Mouse (Mus musculus): ENCODE data around the gene Polrmt. TPM values are rescaled to one million over a fixed set of nuclear protein-coding genes. Genes with fewer than 3 reads are reported as not detected.

The Polrmt gene
- total RNA-seq, 1 experiment, result 109 TPM

- Histone ChIP-seq H3K9me3 (ENCODE audit: control insufficient read depth, insufficient read depth, low read depth, low read length) (no peaks in the 10 kb centered on the region), H3K4me3 (ENCODE audit: insufficient read depth in 1 of 2, low read depth in 1 of 2, low read length in 2 of 2, poor library complexity in 1 of 2, severe bottlenecking in 1 of 2) (no peak overlapping the region), H3K27ac (ENCODE audit: insufficient read depth, low read depth, low read length, poor library complexity, severe bottlenecking) (no peak overlapping the region), H3K4me1 (ENCODE audit: control insufficient read depth in 2 of 2, insufficient read depth in 2 of 2, low read length in 2 of 2, poor library complexity in 1 of 2) (peaks cover 0 to 7% of the 10 kb centered on the region in 2 experiments; a peak in 1 of 4 replicates), H3K36me3 (ENCODE audit: control insufficient read depth, insufficient read depth, low read length, poor library complexity, severe bottlenecking) (no peaks in the 10 kb centered on the region), H3K9ac (ENCODE audit: insufficient read depth, low read depth, low read length, poor library complexity, severe bottlenecking) (no peak overlapping the region)
- peak; percentile 51 for DNase-seq (ENCODE audit: low read depth, low spot score)
- in situ Hi-C loops (cut with MboI; ENCODE audit: low sequenced_read_pairs in 2 of 2, unreplicated experiment in 2 of 2), result no loop called here
- TF ChIP-seq MAFK (IDR thresholded peaks at IDR 0.05; ENCODE audit: insufficient read depth, low read depth, low read length) (no peak), HCFC1 (IDR thresholded peaks at IDR 0.05; ENCODE audit: borderline replicate concordance, insufficient read depth, low read length) (no peak), ZNF384 (IDR thresholded peaks at IDR 0.05; ENCODE audit: low read depth, low read length) (no peak), ZC3H11A (IDR thresholded peaks at IDR 0.05; ENCODE audit: borderline replicate concordance, low read depth, low read length) (no peak), CHD2 (IDR thresholded peaks at IDR 0.05; ENCODE audit: low read depth, low read length) (no peak)
Observed at GRCm38 (mm10) chr10:79772320-79772719, 25.9 kb upstream of the Polrmt start.

GRCm38 (mm10) chr10:79769329-79769728 lies 22.9 kb upstream of the Polrmt start:
- Histone ChIP-seq H3K4me1 (ENCODE audit: control insufficient read depth in 2 of 2, insufficient read depth in 2 of 2, low read length in 2 of 2, poor library complexity in 1 of 2) (peaks cover 2 to 15% of the 10 kb centered on the region in 2 experiments; a peak in 1 of 4 replicates), H3K9me3 (ENCODE audit: control insufficient read depth, insufficient read depth, low read depth, low read length) (no peaks in the 10 kb centered on the region), H3K9ac (ENCODE audit: insufficient read depth, low read depth, low read length, poor library complexity, severe bottlenecking) (no peak overlapping the region), H3K27ac (ENCODE audit: insufficient read depth, low read depth, low read length, poor library complexity, severe bottlenecking) (no peak overlapping the region), H3K4me3 (ENCODE audit: insufficient read depth in 1 of 2, low read depth in 1 of 2, low read length in 2 of 2, poor library complexity in 1 of 2, severe bottlenecking in 1 of 2) (no peak overlapping the region), H3K36me3 (ENCODE audit: control insufficient read depth, insufficient read depth, low read length, poor library complexity, severe bottlenecking) (peaks cover 3% of the 10 kb centered on the region; the same call in 1 of the 2 replicates)
- TF ChIP-seq HCFC1 (IDR thresholded peaks at IDR 0.05; ENCODE audit: borderline replicate concordance, insufficient read depth, low read length) (no peak), MAFK (IDR thresholded peaks at IDR 0.05; ENCODE audit: insufficient read depth, low read depth, low read length) (no peak), ZNF384 (IDR thresholded peaks at IDR 0.05; ENCODE audit: low read depth, low read length) (no peak), CHD2 (IDR thresholded peaks at IDR 0.05; ENCODE audit: low read depth, low read length) (no peak), ZC3H11A (IDR thresholded peaks at IDR 0.05; ENCODE audit: borderline replicate concordance, low read depth, low read length) (no peak)
- no peak for DNase-seq (ENCODE audit: low read depth, low spot score)
- in situ Hi-C loops (cut with MboI; ENCODE audit: low sequenced_read_pairs in 2 of 2, unreplicated experiment in 2 of 2), result no loop called here

GRCm38 (mm10) chr10:79768400-79768799 lies 22.0 kb upstream of the Polrmt start:
- peak; percentile 77 for DNase-seq (ENCODE audit: low read depth, low spot score)
- peaks cover 6% of the 10 kb centered on the region; the same call in 1 of the 2 replicates for H3K36me3 ChIP-seq (ENCODE audit: control insufficient read depth, insufficient read depth, low read length, poor library complexity, severe bottlenecking)
- in situ Hi-C loops (cut with MboI; ENCODE audit: low sequenced_read_pairs in 2 of 2, unreplicated experiment in 2 of 2), result no loop called here
- peak; percentile 37; the same call in 1 of the 2 replicates for TF ChIP-seq ZC3H11A (IDR thresholded peaks at IDR 0.05; ENCODE audit: borderline replicate concordance, low read depth, low read length)
- no peak for TF ChIP-seq MAFK (IDR thresholded peaks at IDR 0.05; ENCODE audit: insufficient read depth, low read depth, low read length)
- no peak for TF ChIP-seq ZNF384 (IDR thresholded peaks at IDR 0.05; ENCODE audit: low read depth, low read length)
- no peak for TF ChIP-seq CHD2 (IDR thresholded peaks at IDR 0.05; ENCODE audit: low read depth, low read length)
- TF ChIP-seq HCFC1 (IDR thresholded peaks at IDR 0.05; ENCODE audit: borderline replicate concordance, insufficient read depth, low read length), result no peak; the same call in 1 of the 2 replicates
- H3K4me3 ChIP-seq (ENCODE audit: insufficient read depth in 1 of 2, low read depth in 1 of 2, low read length in 2 of 2, poor library complexity in 1 of 2, severe bottlenecking in 1 of 2), result no peak overlapping the region
- no peaks in the 10 kb centered on the region for H3K9me3 ChIP-seq (ENCODE audit: control insufficient read depth, insufficient read depth, low read depth, low read length)
- H3K4me1 ChIP-seq (ENCODE audit: control insufficient read depth in 2 of 2, insufficient read depth in 2 of 2, low read length in 2 of 2, poor library complexity in 1 of 2), result peaks cover 2 to 17% of the 10 kb centered on the region in 2 experiments; a peak in 1 of 4 replicates
- no peak overlapping the region for H3K27ac ChIP-seq (ENCODE audit: insufficient read depth, low read depth, low read length, poor library complexity, severe bottlenecking)
- H3K9ac ChIP-seq (ENCODE audit: insufficient read depth, low read depth, low read length, poor library complexity, severe bottlenecking), result no peak overlapping the region

- Histone ChIP-seq H3K4me3 (ENCODE audit: insufficient read depth in 1 of 2, low read depth in 1 of 2, low read length in 2 of 2, poor library complexity in 1 of 2, severe bottlenecking in 1 of 2) (peak overlapping the region; percentile 79 to 81), H3K36me3 (ENCODE audit: control insufficient read depth, insufficient read depth, low read length, poor library complexity, severe bottlenecking) (peaks cover 13% of the 10 kb centered on the region; the same call in 1 of the 2 replicates), H3K9me3 (ENCODE audit: control insufficient read depth, insufficient read depth, low read depth, low read length) (no peaks in the 10 kb centered on the region), H3K27ac (ENCODE audit: insufficient read depth, low read depth, low read length, poor library complexity, severe bottlenecking) (peak overlapping the region; percentile 79), H3K4me1 (ENCODE audit: control insufficient read depth in 2 of 2, insufficient read depth in 2 of 2, low read length in 2 of 2, poor library complexity in 1 of 2) (peaks cover 2 to 17% of the 10 kb centered on the region in 2 experiments; a peak in 1 of 4 replicates), H3K9ac (ENCODE audit: insufficient read depth, low read depth, low read length, poor library complexity, severe bottlenecking) (peak overlapping the region; percentile 68)
- TF ChIP-seq MAFK (IDR thresholded peaks at IDR 0.05; ENCODE audit: insufficient read depth, low read depth, low read length), result no peak
- TF ChIP-seq ZNF384 (IDR thresholded peaks at IDR 0.05; ENCODE audit: low read depth, low read length), result peak; percentile 88
- in situ Hi-C loops (cut with MboI; ENCODE audit: low sequenced_read_pairs in 2 of 2, unreplicated experiment in 2 of 2), result no loop called here
- DNase-seq (ENCODE audit: low read depth, low spot score), result peak; percentile 94
Observed at GRCm38 (mm10) chr10:79767372-79768244, 21.2 kb upstream of the Polrmt start.
